Mouse (Mus musculus) Patski (cell line): Measurements from ENCODE around the gene Zfp827. TPM values are rescaled to one million over a fixed set of nuclear protein-coding genes. Genes with fewer than 3 reads are reported as not detected.

Source experiments
- ATAC-seq: fragments of 100-300 bp; one replicate; pipeline ENCODE4 v1.8.0; 2021
- CTCF ChIA-PET: fragments of 350-600 bp; sonication (Branson Sonifier 250); formaldehyde crosslinking; loops from one replicate; lab custom pipeline; 2022; ENCODE audit warnings: inconsistent platforms; lab: Charles Lee
- POLR2A ChIA-PET: fragments of 350-600 bp; sonication (Branson Sonifier 250); formaldehyde crosslinking; loops from one replicate; lab custom pipeline; 2022; ENCODE audit warnings: antibody characterized with exemption, inconsistent platforms; lab: Charles Lee
- DNase-seq: peaks from one replicate; pipeline ENCODE4 v3.0.0-alpha.2; 2011; ENCODE audit warnings: low read depth, low spot score
- H3K27me3 ChIP-seq: fragments of 371-371 bp; one replicate; pipeline ENCODE4 v1.5.1; 2021
- CTCF ChIP-seq: fragments of 100-300 bp; IDR thresholded peaks from one replicate; pipeline ENCODE4 v1.5.1; 2021
- in situ Hi-C: fragments of 300-500 bp; cut with MboI; formaldehyde crosslinking; loops from 3 replicates; pipeline ENCODE4 v1.11.1; 2018; ENCODE audit warnings: low pct_unique_long_range_greater_than_20kb, mixed read lengths
- polyA plus RNA-seq: library from polyadenylated mRNA; unstranded; gene quantifications from one replicate; pipeline ENCODE4 v1.2.3, GENCODE M21; 2021

Zfp827 gene
- polyA plus RNA-seq, 1 experiment from 2014 or later = 24.1 TPM

DNA sequence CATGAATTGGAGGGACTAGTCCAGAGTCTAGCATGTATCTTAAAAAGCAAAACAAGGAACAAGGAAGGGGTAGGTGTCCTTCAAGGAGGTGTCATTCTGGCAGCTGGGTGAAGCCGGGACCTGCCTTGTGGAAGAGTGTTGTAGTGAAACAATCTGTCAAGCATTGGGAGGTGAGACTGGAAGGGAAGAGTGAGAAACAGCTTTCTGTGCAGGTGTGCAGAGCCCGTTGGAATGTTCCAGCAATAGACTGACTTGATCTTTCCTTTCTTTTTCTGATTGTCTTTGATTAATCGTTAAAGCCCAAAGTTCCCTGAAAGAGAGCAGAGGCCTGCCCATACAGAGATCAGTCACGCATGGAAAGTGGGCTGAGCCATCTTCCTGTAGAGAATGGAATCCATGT, 125.4 kb downstream of the Zfp827 start:
- ChIA-PET CTCF (interaction anchor here (1.4 kb wide), 1 partner anchor 9 kb away, joined by 3 read pairs; no protein-coding TSS in a partner anchor), POLR2A (no interaction called here)
- no peaks in the 10 kb centered on the region for H3K27me3 ChIP-seq
- ATAC-seq (peak; percentile 52), DNase-seq (no peak)
- in situ Hi-C loops = no loop called here
- TF ChIP-seq CTCF = no peak

- no peak for ATAC-seq
- H3K27me3 ChIP-seq = no peaks in the 10 kb centered on the region
- DNase-seq = no peak
- ChIA-PET POLR2A (no interaction called here), CTCF (no interaction called here)
- no peak for TF ChIP-seq CTCF
- in situ Hi-C loops = no loop called here
Observed at GRCm38 (mm10) chr8:79155556-79156161, 127.4 kb downstream of the Zfp827 start.

GRCm38 (mm10) chr8:79157366-79157765, 129.1 kb downstream of the Zfp827 start:
- no peak for TF ChIP-seq CTCF
- in situ Hi-C loops = no loop called here
- ChIA-PET CTCF (no interaction called here), POLR2A (interaction anchor here (0.5 kb wide), 1 partner anchor 769 kb away, joined by 3 read pairs; no protein-coding TSS in a partner anchor)
- H3K27me3 ChIP-seq = no peaks in the 10 kb centered on the region
- no peak for DNase-seq
- no peak for ATAC-seq

GRCm38 (mm10) chr8:79158357-79158756, 130.1 kb downstream of the Zfp827 start:
- ATAC-seq (no peak), DNase-seq (no peak)
- TF ChIP-seq CTCF = no peak
- ChIA-PET CTCF (no interaction called here), POLR2A (no interaction called here)
- in situ Hi-C loops = no loop called here
- H3K27me3 ChIP-seq = no peaks in the 10 kb centered on the region

DNA sequence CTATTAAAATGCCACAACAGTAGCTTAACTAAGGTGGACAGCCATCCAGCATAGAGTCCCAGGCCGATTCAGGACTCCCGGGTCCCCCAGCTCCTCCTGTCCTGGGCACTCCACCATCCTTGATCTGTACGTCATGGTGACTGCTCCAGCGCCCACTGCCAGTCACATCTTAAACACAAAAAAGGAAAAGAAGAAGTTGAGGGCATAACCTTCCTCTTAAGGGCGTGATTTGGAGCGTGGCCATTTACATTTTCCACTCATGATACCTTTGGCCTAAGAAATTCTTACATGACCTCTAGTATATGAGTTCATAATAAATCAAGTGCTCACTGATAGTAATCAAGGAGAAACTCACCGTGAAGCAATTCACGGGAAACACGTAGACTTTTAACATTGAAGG, 131.2 kb downstream of the Zfp827 start:
- DNase-seq = no peak
- ATAC-seq = no peak
- TF ChIP-seq CTCF = no peak
- H3K27me3 ChIP-seq = no peaks in the 10 kb centered on the region
- ChIA-PET POLR2A (no interaction called here), CTCF (no interaction called here)
- in situ Hi-C loops = no loop called here

DNA sequence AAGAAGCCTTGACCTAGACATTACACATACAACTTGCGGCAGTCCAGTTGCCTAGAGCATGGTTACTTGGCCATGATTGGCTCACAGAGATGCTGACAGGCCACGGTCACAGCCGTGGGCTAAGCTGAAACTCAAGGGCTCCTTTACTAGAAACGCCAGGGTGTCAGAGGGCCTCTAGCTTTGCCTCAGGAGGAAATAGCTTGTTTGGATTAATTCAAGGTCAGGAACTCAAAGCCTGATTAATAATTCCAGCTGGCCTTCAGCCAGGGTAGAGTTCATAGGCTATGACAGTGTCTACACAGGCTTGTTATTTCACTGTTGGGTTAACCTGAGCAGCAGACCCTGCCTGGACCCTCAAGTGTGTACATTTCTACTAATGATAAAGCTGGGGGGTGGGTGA, 132.1 kb downstream of the Zfp827 start:
- DNase-seq = no peak
- TF ChIP-seq CTCF = no peak
- H3K27me3 ChIP-seq = no peaks in the 10 kb centered on the region
- no peak for ATAC-seq
- POLR2A ChIA-PET = interaction anchor here (1.2 kb wide), 1 partner anchor 78 kb away, joined by 5 read pairs; no protein-coding TSS in a partner anchor
- CTCF ChIA-PET = no interaction called here
- in situ Hi-C loops = no loop called here

DNA sequence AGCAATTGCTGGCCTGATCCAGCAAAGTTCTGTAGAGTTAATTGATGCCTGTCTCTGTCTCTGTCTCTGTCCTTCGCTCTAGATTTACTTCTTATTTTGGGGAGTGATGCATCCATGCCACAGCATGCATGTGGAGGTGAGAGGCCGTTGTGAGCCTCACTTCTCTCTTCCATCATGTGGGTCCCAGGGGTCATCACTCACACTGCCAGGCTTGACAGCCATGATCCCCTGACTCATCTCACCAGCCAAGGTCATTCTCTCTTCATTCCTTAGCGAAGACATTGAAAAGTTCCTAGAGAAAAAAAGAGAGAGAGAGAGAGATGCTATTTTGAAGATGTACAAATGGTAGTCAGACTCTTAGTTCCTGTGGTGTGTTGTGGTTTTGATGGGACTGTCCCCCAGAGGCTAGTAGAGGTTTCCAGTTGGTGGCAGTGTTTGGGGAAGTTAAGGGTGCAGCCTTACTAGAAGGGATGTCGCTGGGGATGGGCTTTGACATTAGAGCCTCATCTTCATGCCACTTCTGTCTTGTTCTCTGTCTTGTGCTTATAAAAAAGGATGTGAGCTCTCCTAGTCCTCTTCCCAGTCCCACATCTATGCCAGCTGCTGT, 133.0 kb downstream of the Zfp827 start:
- ChIA-PET CTCF (no interaction called here), POLR2A (interaction anchor here (0.6 to 1.5 kb wide), 3 partner anchors 48 to 557 kb away, joined by 3 to 5 read pairs (median 4); no protein-coding TSS in a partner anchor)
- no peak for DNase-seq
- no peaks in the 10 kb centered on the region for H3K27me3 ChIP-seq
- no peak for TF ChIP-seq CTCF
- no peak for ATAC-seq
- in situ Hi-C loops = no loop called here

DNA sequence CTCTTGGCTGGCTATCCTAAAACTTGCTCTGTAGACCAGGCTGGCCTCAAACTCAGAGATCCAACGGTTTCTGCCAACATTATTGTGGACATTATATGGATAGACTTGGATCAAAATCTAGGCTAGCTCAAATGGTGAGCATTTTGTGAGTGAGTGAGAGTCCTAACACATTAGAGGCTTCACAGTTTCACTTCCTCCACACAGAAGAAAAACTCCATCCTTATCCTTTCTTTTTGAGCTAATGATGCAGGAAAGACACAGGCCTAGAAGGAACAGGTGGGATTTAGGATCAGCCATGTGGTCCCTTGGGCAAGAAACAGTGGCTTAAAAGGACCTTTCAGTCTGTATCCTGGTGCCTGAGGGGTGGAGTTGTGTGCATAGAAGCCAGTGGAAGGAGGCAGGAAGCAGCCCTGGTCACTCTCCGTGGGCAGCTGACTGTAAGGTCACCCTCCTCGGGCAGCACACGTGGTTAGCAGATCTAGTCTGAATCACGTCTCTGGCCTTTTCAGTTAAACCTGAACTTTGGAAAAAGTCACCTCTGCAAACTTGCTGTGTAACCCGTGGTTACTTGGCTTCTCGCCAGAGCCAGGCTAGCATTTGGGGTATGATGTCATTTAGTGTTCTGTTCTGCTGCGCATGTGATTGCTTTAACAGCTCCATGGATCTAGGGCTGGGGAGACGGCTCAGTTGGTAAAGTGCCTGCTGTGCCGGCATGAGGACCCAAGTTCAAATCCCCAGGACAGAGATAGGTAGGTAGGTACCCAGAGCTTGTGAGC, 134.5 kb downstream of the Zfp827 start:
- DNase-seq (peak; percentile 98), ATAC-seq (peak; percentile 95)
- H3K27me3 ChIP-seq = no peaks in the 10 kb centered on the region
- CTCF ChIA-PET = interaction anchor here (0.8 to 1.2 kb wide), 2 partner anchors 9 to 12 kb away, joined by 3 read pairs; no protein-coding TSS in a partner anchor
- in situ Hi-C loops = no loop called here
- no peak for TF ChIP-seq CTCF
- POLR2A ChIA-PET = interaction anchor here (0.6 to 1.5 kb wide), 2 partner anchors 14 to 47 kb away, joined by 3 to 4 read pairs; no protein-coding TSS in a partner anchor

DNA sequence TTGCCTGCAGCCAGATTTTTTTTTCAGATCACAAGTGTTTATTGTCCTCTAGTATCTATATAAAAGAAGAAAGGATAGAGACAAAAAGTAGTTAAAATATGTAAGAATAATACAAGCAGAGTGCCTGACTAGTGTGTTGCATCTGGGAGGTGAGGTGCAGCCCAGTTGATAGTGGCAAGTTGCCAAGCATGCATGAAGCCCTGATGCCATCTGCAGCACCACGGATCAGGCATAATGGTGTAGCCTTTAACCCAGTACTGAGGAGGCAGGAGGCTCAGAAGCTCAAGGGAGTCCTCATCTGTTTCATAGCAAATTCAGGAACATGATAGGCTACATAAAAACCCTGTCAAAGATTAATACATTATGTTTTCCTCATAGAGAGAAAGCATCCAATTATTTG, 136.1 kb downstream of the Zfp827 start:
- no peak for ATAC-seq

GRCm38 (mm10) chr8:79165276-79165675, 137.0 kb downstream of the Zfp827 start:
- in situ Hi-C loops = no loop called here
- POLR2A ChIA-PET = no interaction called here
- no peak for ATAC-seq
- no peak for DNase-seq
- CTCF ChIA-PET = interaction anchor here (1.0 to 1.1 kb wide), 2 partner anchors 9 to 15 kb away, joined by 3 read pairs; no protein-coding TSS in a partner anchor
- no peak for TF ChIP-seq CTCF
- no peaks in the 10 kb centered on the region for H3K27me3 ChIP-seq

More for the DNA sequence above, 136.1 kb downstream of the Zfp827 start:
- in situ Hi-C loops = no loop called here
- H3K27me3 ChIP-seq = no peaks in the 10 kb centered on the region
- ChIA-PET POLR2A (interaction anchor here (0.5 kb wide), 1 partner anchor 44 kb away, joined by 3 read pairs; no protein-coding TSS in a partner anchor), CTCF (interaction anchor here (1.1 kb wide), 1 partner anchor 16 kb away, joined by 3 read pairs; no protein-coding TSS in a partner anchor)
- TF ChIP-seq CTCF = no peak
- no peak for DNase-seq
